Mouse (Mus musculus): ENCODE measurements around the gene Lrrc58. TPM values are rescaled to one million over a fixed set of nuclear protein-coding genes. Genes with fewer than 3 reads are reported as not detected.

Gene Lrrc58
- polyA plus RNA-seq (2012; rRNA removed) = 28.3 and 36.3 TPM in 2 replicates

DNA sequence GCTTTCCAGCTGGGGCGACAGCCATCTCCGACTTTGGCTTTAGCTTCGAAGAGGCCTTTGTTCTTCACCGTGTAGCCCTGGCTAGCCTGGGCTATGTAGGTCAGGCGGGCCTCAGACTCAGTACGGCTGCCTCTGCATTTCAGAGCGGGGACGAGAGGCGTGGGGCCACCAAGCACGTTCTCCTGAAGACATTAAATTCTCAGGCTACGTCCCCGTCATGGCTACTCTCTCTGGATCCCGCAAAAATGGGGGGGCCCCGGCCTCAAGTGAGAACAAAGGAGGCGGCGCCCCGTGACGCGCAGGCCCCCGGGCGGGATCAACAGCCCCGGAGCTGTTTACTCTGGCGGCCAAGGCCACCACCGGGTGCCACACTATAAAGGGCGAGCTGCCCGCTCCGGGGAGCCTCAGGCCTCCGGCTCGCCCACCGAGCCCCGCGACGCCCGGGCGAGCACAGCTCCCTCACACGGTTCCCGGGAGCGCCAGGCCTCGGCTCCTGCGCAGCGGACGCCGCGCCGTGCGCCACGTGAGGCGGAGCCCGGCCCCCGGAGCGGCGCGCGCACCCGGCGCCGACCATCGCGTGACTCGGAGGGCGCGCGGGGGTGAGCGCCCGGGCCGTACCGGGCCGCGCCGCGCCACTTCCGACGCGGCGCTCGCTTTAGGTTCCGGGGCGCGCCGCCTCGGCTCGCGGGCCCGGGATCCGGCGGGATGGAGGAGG lies at the start of gene Lrrc58:
Gene Lrrc58 (plus strand): TSS at position 599 of the 715 bp plus-strand sequence.

GRCm38 (mm10) chr16:37861029-37861428 lies 7.2 kb upstream of the Lrrc58 start, which contains the start of gene Gm36028:
Gene Gm36028, minus strand, starts transcription at chr16:37861146.

DNA sequence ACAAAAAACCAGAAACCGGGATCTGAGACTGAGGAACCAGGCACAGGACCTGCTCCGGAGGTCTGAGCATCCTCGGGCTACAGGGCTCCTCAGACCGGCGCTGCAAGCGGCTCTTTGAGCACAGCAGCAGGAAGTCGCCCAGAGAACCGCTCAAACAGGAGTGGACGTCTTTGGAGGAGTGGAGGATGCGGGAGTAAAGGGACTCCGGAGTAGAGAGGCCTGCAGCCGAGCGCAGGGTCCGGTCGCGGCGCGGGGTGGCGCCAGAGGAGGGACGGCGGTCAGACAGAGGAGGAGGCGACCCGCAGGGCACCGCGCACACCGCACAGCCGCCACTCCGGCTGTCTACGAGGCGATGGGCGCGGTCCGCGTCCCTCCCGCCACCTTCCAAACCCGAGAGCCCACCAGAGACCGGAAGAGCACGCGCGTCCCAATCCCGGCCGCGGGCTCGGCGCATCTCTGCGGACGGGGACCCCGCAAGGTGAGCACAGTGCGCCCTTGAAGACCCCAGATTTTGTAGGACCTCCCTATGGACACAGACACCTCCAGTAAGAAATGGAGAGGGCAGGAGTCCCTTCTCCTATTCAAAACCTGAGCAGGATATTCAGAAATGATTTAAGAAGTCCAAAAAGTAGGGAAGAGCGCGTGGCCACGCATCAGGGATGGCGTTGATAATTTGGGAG lies 48.1 kb downstream of the Lrrc58 start, which contains the start of gene Gpr156:
Gene Gpr156 (plus strand): TSS at position 359 of the 680 bp plus-strand sequence.

Other genes with a start within 250 kb of the Lrrc58 start
- gene Ndufb4, start 213.9 kb upstream of the Lrrc58 start, polyA plus RNA-seq (2012; rRNA removed) = 62.9 and 81.9 TPM in 2 replicates
- 45.4 and 45.8 TPM in 2 replicates for gene Fstl1, start 91.5 kb upstream of the Lrrc58 start, polyA plus RNA-seq (2012; rRNA removed)
- gene Gm36028, start 7.2 kb upstream of the Lrrc58 start, polyA plus RNA-seq (2012; rRNA removed) = 0.23 TPM in 1 of 2 replicates, not detected in the other
- 0.17 and 0.20 TPM in 2 replicates for gene Gpr156, start 48.1 kb downstream of the Lrrc58 start, polyA plus RNA-seq (2012; rRNA removed)
- gene Gsk3b, start 220.6 kb downstream of the Lrrc58 start, polyA plus RNA-seq (2012; rRNA removed) = 21.4 and 25.9 TPM in 2 replicates

Data from ovary, adult 2 months (tissue).